In genomic region chr10:125940316-125941059, GRCm38 (mm10) we compare ENCODE assay signal across 23 mouse cellular contexts. TPM values are rescaled to one million over a fixed set of nuclear protein-coding genes. Genes with fewer than 3 reads are reported as not detected.
A peak's percentile ranks its signal among the peaks of the same experiment; 100 is the strongest.
DNase-seq lines count a peak whose midpoint lies in the region; ATAC-seq lines count a peak whose summit lies in the region.
"Had no signal": no experiment of that assay in that cellular context is flagged by ENCODE, and none has a peak within 500 bp of the region (broad histone marks: within the 10 kb centered on the region; RNA-seq: fewer than 3 reads in every experiment).

No protein-coding gene starts in this region.

- peak; percentile 28 for DNase-seq in heart, embryonic 10.5 days (ENCODE audit: low spot score)
- DNase-seq in 3T3-L1 (ENCODE audit: low read depth, low spot score) (peak; percentile 33), ZHBTc4 (ENCODE audit: low read depth, low spot score) (peak; percentile 84), liver (no peak)
- DNase-seq in frontal cortex, postnatal 14 days (ENCODE audit: low spot score in 2 of 2), result no peak
- DNase-seq in T-cell, adult 2 months (ENCODE audit: low spot score), result no peak
- DNase-seq: adrenal gland, postnatal 36 days; cerebellum, adult 18-20 months; cerebellum, postnatal 36 days; kidney, adult 18-20 months; layer of hippocampus, postnatal 36 days; lung, adult 2 months; lung, postnatal 36 days; right cerebral cortex, postnatal 14 days had no signal

- H3K36me3 ChIP-seq in heart, embryonic 10.5 days, result no peaks in the 10 kb centered on the region
- H3K36me3 ChIP-seq in heart, embryonic 12.5 days, result no peaks in the 10 kb centered on the region
- H3K36me3 ChIP-seq: hindbrain, embryonic 10.5 days; midbrain, embryonic 13.5 days; stomach, embryonic 15.5 days had no signal

- no peak for ATAC-seq in heart, embryonic 12.5 days (ENCODE audit: insufficient number of reproducible peaks, low FRiP score)
- ATAC-seq in granulocyte monocyte progenitor cell, adult 5-6 weeks (replicated peaks; ENCODE audit: poor library complexity, severe bottlenecking), result peak; percentile 79
- ATAC-seq: hindbrain, postnatal 0 days; midbrain, embryonic 13.5 days had no signal

- H3K4me1 ChIP-seq in heart, embryonic 10.5 days, result 0 out of 2 replicates have a peak, but pooled peaks cover 3% of the 10 kb centered on the region
- H3K4me1 ChIP-seq in heart, embryonic 12.5 days (replicated peaks), result no peaks in the 10 kb centered on the region
- H3K4me1 ChIP-seq: stomach, embryonic 15.5 days had no signal

- no peak overlapping the region for H3K9ac ChIP-seq in heart, embryonic 12.5 days
- H3K9ac ChIP-seq: midbrain, embryonic 13.5 days; stomach, embryonic 15.5 days had no signal

- H3K27me3 ChIP-seq in heart, embryonic 10.5 days (ENCODE audit: insufficient read depth, poor library complexity, severe bottlenecking), result peaks cover 9% of the 10 kb centered on the region; the same call in 1 of the 2 replicates
- H3K27me3 ChIP-seq in heart, embryonic 12.5 days (replicated peaks), result peaks cover 33% of the 10 kb centered on the region
- H3K27me3 ChIP-seq: midbrain, embryonic 13.5 days; stomach, embryonic 15.5 days had no signal

- no peak overlapping the region for H3K27ac ChIP-seq in heart, embryonic 10.5 days
- H3K27ac ChIP-seq in heart, embryonic 12.5 days (ENCODE audit: poor library complexity, severe bottlenecking), result no peak overlapping the region
- H3K27ac ChIP-seq: hindbrain, embryonic 10.5 days; hindbrain, postnatal 0 days; kidney, postnatal 0 days; midbrain, embryonic 13.5 days; stomach, embryonic 15.5 days had no signal

- no peaks in the 10 kb centered on the region for H3K9me3 ChIP-seq in heart, embryonic 10.5 days
- no peaks in the 10 kb centered on the region for H3K9me3 ChIP-seq in heart, embryonic 12.5 days (replicated peaks)
- H3K9me3 ChIP-seq: hindbrain, embryonic 10.5 days; midbrain, embryonic 13.5 days; stomach, embryonic 15.5 days had no signal

- H3K4me2 ChIP-seq in heart, embryonic 12.5 days, result no peak overlapping the region
- H3K4me2 ChIP-seq: liver, embryonic 11.5 days; midbrain, embryonic 13.5 days; stomach, embryonic 15.5 days had no signal

- no peak overlapping the region for H3K4me3 ChIP-seq in heart, embryonic 10.5 days
- H3K4me3 ChIP-seq in heart, embryonic 12.5 days, result no peak overlapping the region
- H3K4me3 ChIP-seq: erythroblast, embryonic 14.5 days; hindbrain, embryonic 10.5 days; midbrain, embryonic 13.5 days; stomach, embryonic 15.5 days had no signal

- 61% methylated on average over 11 of the region's 11 CpGs for WGBS in heart, embryonic 10.5 days
- 50% methylated on average over 11 of the region's 11 CpGs for WGBS in heart, embryonic 12.5 days

RNA-seq across cellular contexts. Expression of gene Lrig3, which starts 25.5 kb away (rescaled TPM):
- polyA plus RNA-seq in heart, embryonic 10.5 days (2016; fragmentation: Nextera tagmentation; extraction: Ambion mirVana), result 3.3 and 8.4 TPM in 2 replicates
- polyA plus RNA-seq in heart, embryonic 12.5 days (2016; fragmentation: Nextera tagmentation; extraction: Ambion mirVana), result 1.8 and 2.0 TPM in 2 replicates
- total RNA-seq in granulocyte monocyte progenitor cell, adult 5-6 weeks (2014; fragmentation: Nextera tagmentation), result 1.8 TPM in 1 of 2 replicates, not detected in the other
- 1.5 and 1.9 TPM in 2 replicates for total RNA-seq in granulocyte monocyte progenitor cell, adult 5-6 weeks (2017)
- polyA plus RNA-seq: erythroblast, embryonic 14.5 days had no signal

Comparison
In these comparisons a context has a peak if more than half of its experiments do, and no peak if none do; other contexts are left out.
1. DNase-seq: peak in heart, embryonic 10.5 days (single experiment), 3T3-L1 (single experiment) and ZHBTc4 (single experiment); none in liver (single experiment), frontal cortex, postnatal 14 days (0 of 2) and T-cell, adult 2 months (single experiment).